Mouse (Mus musculus) CD8-positive naive resting alpha-beta T cell, adult 57 days (primary cell): Measurements from ENCODE around the gene Gm5346. TPM values are rescaled to one million over a fixed set of nuclear protein-coding genes. Genes with fewer than 3 reads are reported as not detected.

Experiments used
- total RNA-seq: library from RNA; stranded (reverse); gene quantifications from one replicate; pipeline ENCODE4 v1.2.4, GENCODE M21; 2023

Gm5346 gene
- total RNA-seq = not detected

DNA sequence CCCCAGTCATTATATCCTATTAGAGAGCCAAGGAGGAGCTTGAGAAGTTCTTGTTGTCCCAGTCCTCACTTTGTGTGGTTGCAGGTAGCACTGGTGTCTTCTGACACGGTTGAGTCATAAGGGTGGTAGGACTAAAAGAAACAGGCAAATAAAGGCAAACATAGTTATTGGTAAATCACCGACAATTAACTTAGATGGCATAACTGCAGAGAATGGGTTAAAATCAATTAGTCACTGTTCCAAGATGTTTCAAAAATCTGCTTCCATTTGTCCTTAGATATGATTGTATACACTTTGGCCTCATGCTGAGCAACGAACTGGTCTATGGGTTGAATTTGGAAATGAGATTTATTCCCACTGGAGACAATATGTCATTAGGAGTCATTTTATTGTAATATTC is at the start of gene Gm5346:
TSS of gene Gm5346 (minus strand) at position 101 of the 400 bp plus-strand sequence.

DNA sequence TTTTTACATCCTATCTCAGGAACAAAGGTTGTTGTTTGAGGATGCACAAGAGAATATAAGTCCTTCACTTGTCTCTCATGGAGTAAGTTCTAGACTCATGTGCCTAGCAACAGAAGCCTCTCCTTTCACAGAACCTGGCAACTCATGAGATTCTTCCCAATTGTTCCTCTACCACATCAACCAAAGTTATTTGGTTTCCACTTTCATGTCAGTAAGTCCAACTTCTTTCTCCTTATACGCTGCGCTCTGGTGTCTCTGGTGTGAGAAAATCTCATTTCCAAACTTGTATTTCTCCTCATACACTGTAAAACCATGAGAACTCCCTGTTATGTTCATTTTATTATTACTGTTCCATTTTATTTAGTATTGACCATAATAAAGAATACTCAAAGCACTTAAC is 50.5 kb downstream of the Gm5346 start, which contains the start of gene Adam26a:
TSS of gene Adam26a (minus strand) at position 101 of the 400 bp plus-strand sequence.

Other genes starting within 250 kb of the Gm5346 start
- gene Adam26b, start 99.2 kb downstream of the Gm5346 start, total RNA-seq = not detected
- not detected for gene Adam26a, start 50.6 kb downstream of the Gm5346 start, total RNA-seq
- not detected for gene Adam34, start 82.8 kb upstream of the Gm5346 start, total RNA-seq